Mouse (Mus musculus): ENCODE results near the gene Fbxo24. TPM values are rescaled to one million over a fixed set of nuclear protein-coding genes. Genes with fewer than 3 reads are reported as not detected.
A peak's percentile ranks its signal among the peaks of the same experiment; 100 is the strongest.

The Fbxo24 gene
- total RNA-seq, 2 experiments from 2014 or later, result 0.11 to 0.36 TPM

DNA sequence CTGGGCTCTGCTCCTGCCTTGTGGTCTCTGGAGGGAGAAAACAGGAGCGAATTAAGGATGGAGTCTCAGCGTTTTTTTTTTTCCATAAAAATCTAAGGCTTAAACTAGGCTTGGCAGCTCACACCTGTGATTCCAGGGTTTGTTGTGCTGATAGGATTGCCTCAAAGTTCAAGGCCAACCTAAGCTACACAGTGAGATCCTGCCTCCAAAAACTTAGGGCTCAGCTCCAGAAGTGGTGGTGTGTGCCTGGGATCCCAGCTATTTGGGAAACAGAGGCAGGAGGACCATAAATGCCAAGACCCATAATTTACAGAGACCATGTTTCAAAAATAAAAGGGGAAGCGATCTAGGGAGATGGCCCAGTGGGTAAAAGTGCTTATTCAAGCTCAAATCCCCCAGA, 19.5 kb downstream of the Fbxo24 start:
- no peak for DNase-seq (ENCODE audit: low spot score)
- intact Hi-C loops (cut with DNase I), result no loop called here

DNA sequence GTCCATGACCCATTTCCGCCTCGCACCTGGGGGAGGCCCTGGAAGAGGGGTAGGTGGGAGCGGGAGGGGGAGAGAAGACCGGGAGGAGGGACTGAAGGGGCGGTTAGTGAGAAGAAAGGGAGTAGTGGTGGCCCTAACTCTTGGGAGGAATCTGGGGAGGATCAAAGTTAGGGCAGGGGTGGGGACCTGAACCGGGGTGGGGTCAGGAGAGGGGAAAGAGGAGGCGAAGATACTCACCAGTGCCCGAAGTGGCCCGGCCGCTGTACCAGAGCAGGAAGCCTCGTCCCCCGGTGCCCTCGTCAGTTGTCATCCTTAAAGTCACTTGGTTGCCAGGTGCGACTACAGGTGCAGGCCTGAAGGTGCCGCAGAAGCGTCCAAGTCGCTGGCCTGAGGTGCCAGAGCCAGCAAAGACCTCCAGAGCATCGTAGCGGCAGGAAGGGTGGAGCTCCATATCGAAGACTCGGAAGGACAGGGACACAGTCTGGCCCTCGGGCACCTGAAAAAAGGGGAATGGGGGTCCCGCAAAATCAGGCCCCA, 20.1 kb downstream of the Fbxo24 start:
- intact Hi-C loops (cut with DNase I), result no loop called here

DNA sequence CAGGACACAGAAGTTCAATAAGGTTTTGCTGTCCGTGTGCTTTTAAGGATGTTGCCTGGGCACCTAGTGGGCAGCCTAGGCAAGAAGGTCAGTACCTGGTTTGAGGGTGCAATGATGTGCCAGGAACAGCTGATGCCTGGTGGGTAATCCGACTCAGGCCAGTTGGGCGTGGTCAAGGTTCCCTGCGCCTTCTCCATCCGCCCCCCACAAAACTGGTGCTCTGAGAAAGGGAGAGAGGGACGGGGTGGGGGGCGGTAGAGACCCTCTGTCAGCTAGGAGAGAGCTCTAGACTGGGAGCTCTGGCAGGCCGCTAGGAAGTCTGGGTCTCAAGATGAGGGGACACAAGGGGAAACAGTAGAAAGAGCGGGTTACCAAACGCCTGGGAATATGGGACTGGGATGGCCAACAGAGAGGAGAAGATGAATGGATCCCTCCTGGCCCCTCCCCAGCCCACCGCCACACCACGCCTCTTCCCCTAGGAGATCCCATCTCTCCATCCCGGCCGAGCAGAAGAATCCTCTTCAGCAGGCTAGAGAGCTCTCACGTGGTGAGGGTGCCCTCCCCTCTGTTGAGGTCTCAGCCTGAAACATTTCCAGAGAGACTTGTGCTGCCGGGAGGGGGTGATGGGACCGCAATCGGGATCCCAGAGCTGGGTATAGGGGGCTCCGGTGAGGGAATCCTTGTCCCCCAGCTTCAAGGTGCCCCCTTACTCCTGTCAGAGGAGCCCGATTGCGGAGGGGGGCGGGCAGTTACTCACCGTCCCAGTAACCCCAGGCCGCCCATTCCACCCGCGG, 20.7 kb downstream of the Fbxo24 start:
- no peak for DNase-seq (ENCODE audit: low spot score)
- intact Hi-C loops (cut with DNase I), result no loop called here

More for the DNA sequence above, 20.1 kb downstream of the Fbxo24 start:
- no peak for DNase-seq (ENCODE audit: low spot score)

DNA sequence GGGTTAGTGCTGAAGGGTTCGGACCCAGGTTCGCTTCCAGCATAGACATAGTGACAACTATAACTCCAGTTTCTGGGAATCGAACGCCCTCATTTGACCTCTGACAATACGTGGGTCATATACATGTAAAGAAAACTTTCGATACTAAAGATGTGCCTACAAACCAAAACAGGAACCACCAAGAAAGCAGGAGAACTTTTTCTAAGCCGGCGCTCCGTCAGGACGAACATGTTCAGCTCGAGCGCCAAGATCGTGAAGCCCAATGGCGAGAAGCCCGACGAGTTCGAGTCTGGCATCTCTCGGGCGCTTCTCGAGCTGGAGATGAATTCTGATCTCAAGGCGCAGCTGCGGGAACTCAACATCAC, 27.5 kb downstream of the Fbxo24 start:
- DNase-seq (ENCODE audit: low spot score), result no peak
- intact Hi-C loops (cut with DNase I), result loop anchor here (2.0 to 5.0 kb wide), 3 partner anchors 69 to 156 kb away; partner anchors contain the start of genes Epo, Gnb2 and Pop7

DNA sequence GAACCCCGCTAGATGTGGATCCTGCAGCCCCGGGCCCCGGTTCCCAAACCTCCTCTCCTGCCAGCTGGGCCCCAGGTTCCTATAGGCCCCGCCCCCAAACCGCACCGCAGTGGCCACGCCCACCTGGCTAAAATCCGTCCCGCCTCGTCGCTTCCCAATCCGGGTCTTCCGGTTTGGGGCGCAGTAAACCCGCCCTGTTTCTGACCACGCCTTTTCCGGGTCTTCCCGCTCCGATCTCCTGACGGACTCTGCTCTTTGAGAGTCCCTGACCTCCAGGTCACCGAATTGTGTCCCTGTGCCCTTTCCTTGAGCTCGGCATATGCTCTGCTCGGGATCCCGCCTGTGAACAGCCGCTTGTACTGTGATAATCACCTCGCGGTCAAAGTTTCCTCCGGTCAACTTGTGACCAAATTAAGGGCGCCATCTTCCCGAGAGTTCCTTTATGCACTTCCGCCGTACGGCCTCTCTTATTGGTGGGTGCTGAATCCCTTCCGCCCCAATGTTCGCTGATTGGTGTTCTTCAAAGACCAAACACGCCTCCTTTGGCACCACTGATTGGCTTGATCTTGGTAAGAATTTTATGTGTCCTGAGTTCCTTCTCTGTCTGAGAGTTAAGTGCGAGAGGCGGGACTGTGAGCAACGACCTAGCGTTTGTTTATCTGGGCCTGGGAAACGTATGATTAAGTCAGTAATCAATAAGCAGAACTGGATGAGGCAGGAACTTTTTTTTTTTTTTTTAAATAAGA, 28.0 kb downstream of the Fbxo24 start, which contains the start of gene Mospd3:
Gene Mospd3 (minus strand): TSS at position 440 of the 746 bp plus-strand sequence.
- peak; percentile 92 for DNase-seq (ENCODE audit: low spot score)
- intact Hi-C loops (cut with DNase I), result loop anchor here (2.0 to 5.0 kb wide), 3 partner anchors 68 to 157 kb away; partner anchors contain the start of genes Epo, Gnb2 and Pop7

DNA sequence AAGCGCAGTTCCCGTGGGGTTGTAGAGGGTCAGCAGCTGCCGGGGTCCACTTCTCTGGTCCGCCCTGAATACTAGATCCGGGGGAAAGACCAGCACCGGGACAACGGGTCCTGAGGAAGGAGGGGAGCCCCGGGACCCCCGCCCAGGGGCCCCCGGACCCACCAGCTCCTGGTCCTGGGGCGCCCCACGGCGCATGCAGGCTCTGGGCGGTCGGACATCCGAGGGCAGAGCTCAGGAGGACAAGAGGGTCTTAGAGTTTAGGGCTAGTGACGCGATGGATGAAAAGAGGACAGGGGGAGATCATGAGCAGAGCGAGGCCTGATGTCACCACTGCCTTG, 28.6 kb downstream of the Fbxo24 start:
- intact Hi-C loops (cut with DNase I), result loop anchor here (2.0 to 5.0 kb wide), 3 partner anchors 67 to 157 kb away; partner anchors contain the start of genes Epo, Gnb2 and Pop7

DNA sequence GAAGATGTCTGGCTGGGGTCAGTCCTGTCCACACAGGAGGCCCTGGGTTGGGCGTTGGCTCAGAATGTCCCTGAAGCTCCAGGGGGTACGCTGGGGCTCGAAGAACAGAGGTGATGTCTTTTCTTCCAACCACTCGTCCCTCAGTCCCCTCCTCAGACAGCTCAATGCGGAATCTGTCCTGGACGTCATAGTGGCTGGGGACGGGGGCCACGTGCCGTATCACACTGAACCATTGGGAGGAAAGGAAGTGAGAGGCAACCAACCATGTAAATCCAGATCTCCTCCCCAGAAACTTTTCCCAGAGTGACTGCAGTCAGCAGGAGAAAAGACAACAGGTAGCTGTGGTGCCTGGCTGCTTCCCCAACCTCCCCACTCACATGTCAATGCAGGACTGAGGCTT, 29.2 kb downstream of the Fbxo24 start:
- no peak for DNase-seq (ENCODE audit: low spot score)
- intact Hi-C loops (cut with DNase I), result no loop called here

More for the DNA sequence above, 28.6 kb downstream of the Fbxo24 start:
- DNase-seq (ENCODE audit: low spot score), result no peak

DNA sequence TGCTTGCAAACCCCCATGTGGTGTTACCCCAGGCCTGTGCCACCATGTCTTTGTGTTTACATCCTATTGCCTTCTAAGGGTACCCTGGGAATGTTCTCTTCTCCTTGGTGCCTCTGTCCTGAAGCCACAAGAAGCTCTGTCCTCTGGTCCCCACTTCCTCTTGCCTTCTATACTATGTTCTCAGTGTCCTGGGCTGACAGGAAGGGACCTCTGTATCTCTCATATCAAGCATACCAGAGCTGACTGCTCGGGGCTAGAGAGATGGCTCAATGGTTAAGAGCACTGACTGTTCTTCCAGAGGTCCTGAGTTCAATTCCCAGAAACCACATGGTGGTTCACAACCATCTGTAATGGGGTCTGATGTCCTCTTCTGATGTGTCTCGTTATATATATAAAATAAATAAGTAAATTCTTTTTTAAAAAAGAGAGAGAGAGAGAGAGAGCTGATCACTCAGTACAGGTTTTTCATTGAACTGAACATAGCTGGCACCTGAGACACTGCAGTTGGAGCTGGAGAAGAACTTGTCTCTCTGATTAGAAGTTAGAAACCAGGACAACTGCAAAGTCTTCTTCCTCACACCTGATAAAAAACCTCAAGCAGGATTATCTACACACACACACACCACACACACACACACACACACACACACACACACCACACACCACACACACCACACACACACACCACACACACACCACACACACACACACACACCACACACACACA, 30.5 kb downstream of the Fbxo24 start:
- DNase-seq (ENCODE audit: low spot score), result no peak
- intact Hi-C loops (cut with DNase I), result no loop called here

DNA sequence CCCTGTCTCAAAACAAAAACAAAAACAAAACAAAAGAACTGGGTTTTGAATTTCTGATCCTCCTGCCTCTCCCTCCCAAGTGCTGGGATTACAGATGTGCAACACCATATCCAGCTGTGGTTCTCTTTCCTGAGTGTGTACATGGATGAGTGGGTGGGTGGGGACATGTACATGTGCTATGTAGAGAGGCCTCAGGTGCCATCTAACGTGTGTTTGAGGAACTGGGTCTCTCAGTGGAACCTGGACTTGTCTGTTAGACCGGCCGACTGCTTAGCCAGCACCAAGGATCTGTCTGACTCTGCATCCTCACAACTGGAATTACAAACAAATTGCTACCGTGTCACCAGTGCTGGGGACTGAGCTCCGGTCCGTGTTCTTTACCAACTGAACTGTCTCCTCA, 31.2 kb downstream of the Fbxo24 start:
- DNase-seq (ENCODE audit: low spot score), result no peak
- intact Hi-C loops (cut with DNase I), result no loop called here

DNA sequence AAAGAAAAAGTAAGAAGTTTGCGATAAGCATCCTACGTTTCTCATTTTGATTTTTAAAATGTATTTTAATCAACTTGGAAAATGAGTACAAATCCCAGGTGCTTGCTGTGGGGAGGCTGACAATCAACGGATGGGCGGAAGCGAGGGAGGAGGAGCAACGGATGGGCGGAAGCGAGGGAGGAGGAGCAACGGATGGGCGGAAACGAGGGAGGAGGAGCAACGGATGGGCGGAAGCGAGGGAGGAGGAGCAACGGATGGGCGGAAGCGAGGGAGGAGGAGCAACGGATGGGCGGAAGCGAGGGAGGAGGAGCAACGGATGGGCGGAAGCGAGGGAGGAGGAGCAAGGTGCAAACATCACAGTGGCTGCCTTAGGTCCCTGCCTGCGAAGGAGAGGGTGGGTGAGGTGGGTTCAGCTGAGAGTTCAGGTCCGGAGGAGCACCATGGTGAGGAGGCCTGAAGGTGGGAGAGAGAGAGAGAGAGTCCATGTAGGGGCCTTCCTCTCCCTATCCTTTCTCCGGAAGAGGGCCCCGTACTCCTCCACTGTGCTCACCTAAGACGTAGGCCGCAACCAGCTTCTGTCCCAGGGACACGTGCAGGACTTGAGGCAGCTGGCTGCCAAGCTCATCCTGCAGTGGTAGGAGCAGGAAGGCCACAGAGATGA, 32.1 kb downstream of the Fbxo24 start:
- intact Hi-C loops (cut with DNase I), result no loop called here
- DNase-seq (ENCODE audit: low spot score), result no peak

DNA sequence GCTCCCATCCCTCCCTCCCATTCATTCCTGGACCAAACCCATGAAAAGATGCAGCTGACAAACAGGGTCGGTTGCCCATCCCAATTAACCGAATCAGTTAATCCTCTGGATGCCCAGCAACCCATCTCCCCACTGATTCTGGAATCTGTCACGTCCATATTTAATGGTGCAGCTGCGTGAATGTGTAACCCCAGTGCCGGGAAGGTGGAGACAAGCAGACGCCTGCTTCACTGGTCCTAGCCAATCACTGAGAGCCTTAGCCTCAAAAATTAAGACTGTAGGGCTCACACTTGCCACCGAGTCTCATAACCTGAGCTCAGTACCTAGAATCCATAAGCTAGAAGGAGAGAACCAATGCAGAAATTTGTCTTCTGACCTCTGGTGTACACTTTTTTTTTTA, 32.9 kb downstream of the Fbxo24 start:
- intact Hi-C loops (cut with DNase I), result no loop called here

DNA sequence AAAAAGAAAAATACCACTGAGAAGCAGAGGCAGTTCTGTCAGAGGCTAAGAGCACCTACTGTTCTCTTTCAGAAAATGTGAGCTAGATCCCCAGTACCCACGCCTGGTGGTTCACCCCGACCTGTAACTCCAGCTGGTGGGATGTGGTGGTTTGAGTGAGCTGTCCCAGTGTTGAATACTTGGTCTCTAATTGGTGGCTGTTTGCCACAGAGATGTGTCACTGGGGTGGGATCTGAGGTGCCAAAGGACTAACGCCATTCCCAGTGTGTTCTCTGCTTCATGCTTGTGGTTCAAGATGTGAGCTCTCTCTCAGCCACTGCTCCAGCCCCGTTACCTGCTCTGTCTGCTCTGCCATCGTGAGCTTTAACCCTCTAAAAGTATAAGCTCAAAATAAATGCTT, 38.3 kb downstream of the Fbxo24 start:
- intact Hi-C loops (cut with DNase I), result no loop called here
- DNase-seq (ENCODE audit: low spot score), result no peak

More for the DNA sequence above, 32.9 kb downstream of the Fbxo24 start:
- DNase-seq (ENCODE audit: low spot score), result no peak

DNA sequence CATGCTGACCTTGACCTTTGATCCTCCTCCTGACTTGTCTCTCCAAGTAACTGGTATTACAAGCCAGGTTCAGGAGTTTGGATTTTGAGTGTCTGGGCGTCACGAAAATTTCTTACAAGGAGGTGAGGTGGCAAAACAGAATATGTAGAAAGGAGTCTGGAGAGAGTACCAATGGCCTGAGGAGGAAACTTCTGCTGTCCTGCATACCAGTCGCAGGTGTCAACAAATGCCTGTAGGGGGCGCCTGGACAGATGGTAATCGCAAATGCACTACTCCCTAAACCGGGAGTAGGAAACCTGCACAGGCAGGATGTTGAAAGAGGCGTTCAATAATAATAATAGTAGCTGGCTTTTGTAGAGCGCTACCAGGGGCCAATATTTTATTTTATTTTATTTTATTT, 43.8 kb downstream of the Fbxo24 start:
- intact Hi-C loops (cut with DNase I), result loop anchor here (2.0 to 5.0 kb wide), 2 partner anchors 68 to 172 kb away; no protein-coding TSS in a partner anchor
- peak; percentile 31 for DNase-seq (ENCODE audit: low spot score)

DNA sequence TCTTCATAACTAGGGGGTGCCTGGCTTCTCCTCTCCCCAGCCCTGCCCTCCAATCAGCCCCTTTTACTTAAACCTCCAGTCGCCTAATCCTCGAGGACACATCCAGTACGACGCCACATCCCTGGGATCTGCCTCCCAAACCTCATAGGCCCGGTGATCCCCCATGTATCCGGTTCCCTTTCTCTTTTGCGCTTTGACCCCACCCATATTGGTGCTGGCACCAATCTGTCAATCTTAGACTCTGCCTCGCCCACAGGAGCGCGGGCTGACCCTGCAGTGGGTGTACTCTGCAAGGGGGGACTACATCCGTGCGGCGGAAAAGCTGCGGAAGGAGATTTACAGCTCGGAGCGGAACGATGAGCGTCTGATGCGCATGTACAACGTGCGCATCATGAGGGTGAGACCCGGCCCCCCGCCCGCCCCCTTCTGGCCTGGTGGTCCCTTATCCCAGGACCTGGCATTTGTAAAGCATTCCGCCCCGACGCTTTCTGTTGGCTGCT, 45.1 kb downstream of the Fbxo24 start:
- no peak for DNase-seq (ENCODE audit: low spot score)

DNA sequence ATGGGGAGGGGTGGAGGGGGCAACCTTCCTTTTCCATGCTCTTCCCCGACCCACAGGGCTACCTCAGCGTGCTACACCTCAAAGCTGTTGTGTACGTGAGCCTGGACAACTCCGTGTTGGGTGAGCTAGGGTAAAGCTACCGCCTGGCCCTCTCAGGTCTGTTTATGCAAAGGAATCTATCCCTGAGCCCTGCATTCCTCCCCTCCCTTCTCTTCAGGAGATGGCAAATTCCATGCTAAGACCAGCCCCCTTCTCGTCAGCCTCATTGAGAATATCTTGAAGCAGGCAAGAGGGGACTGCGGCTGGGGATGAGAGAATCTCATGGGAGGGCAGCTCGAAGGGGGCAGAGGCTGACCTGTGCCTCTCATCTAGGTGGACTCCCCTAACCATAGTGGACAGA, 46.1 kb downstream of the Fbxo24 start:
- DNase-seq (ENCODE audit: low spot score), result no peak
- intact Hi-C loops (cut with DNase I), result loop anchor here (5.0 kb wide), 1 partner anchor 175 kb away; no protein-coding TSS in a partner anchor

More for the DNA sequence above, 45.1 kb downstream of the Fbxo24 start:
- intact Hi-C loops (cut with DNase I), result loop anchor here (2.0 to 5.0 kb wide), 2 partner anchors 69 to 174 kb away; no protein-coding TSS in a partner anchor

DNA sequence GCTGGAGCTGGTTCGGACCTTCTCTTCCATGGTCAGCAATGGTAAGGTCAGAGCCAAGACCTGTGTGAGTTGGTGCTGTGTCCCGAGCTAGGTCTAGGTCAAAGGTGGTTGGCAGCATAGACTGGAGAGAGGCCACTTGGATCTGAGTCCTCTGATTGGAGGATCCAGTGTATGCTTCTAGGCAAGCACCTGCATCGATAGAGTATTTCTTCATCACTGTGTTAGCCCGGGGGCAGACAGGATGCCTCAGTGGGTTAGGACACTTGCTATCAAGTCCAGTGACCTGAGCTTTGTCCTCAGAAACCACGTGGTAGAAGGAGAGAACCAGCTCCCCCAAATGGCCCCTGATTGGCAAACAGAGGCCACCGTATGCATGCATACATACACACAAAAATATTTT, 48.6 kb downstream of the Fbxo24 start:
- DNase-seq (ENCODE audit: low spot score), result no peak
- intact Hi-C loops (cut with DNase I), result loop anchor here (5.0 kb wide), 1 partner anchor 177 kb away; no protein-coding TSS in a partner anchor

DNA sequence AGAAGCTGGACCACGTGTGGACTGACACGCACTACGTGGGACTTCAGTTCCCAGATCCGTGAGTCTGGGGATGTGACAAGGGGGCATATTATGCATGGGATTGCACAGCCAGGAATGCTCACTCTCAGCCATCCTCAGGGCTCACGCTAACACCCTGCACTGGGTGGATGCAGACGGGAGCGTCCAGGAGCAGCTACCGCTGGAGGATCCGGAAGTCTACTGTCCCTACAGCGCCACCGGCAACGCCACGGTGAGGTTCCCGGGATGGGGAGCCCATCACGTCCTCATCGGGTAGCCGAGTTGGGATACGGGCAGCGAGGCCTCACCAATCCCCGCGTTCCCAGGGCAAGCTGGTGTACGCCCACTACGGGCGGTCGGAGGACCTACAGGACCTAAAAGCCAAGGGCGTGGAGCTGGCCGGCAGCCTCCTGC, 54.3 kb downstream of the Fbxo24 start:
- DNase-seq (ENCODE audit: low spot score), result no peak

DNA sequence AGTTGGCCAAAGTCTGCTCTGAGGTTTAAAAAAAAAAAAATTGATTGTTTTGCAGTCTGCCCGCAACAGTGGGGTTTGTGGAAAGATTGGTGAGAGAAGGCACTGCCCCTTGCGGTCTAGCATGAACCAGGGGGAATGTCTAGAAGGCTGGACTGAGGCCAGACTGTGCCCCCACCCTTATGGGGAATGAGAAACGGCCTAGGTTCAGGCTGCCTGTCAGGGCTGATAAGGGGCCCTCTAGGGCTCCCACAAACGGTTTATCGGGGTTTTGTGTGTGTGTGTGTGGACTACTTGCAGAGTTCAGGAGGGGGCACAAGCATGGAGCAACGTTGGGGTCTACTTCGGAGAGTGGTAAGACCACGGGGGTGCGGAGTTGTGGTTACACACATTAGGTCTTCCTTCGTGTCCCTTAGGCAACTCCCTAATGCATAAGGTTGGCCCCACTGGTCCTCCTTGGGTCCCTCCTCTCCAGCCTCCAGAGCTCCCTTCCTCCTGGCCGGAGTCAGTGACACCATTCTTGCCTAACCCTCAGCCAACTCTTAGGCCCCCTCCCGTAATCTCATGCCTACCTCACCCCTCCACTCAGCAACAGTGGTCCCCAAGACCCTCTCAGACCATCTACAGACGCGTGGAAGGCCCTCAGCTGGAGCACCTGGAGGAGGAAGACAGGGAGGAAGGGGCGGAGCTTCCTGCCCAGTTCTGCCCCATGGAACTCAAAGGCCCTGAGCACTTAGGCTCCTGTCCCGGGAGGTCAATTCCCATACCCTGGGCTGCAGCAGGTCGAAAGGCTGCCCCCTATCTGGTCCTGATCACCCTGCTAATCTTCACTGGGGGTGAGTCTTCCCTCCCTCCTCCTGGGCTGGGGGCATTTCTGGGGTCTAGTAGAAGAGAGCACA, 57.9 kb downstream of the Fbxo24 start:
- no peak for DNase-seq (ENCODE audit: low spot score)
- intact Hi-C loops (cut with DNase I), result no loop called here

More for the DNA sequence above, 54.3 kb downstream of the Fbxo24 start:
- intact Hi-C loops (cut with DNase I), result no loop called here
